Comparison of ENCODE assay signal across 14 mouse cellular contexts in the genomic region with DNA sequence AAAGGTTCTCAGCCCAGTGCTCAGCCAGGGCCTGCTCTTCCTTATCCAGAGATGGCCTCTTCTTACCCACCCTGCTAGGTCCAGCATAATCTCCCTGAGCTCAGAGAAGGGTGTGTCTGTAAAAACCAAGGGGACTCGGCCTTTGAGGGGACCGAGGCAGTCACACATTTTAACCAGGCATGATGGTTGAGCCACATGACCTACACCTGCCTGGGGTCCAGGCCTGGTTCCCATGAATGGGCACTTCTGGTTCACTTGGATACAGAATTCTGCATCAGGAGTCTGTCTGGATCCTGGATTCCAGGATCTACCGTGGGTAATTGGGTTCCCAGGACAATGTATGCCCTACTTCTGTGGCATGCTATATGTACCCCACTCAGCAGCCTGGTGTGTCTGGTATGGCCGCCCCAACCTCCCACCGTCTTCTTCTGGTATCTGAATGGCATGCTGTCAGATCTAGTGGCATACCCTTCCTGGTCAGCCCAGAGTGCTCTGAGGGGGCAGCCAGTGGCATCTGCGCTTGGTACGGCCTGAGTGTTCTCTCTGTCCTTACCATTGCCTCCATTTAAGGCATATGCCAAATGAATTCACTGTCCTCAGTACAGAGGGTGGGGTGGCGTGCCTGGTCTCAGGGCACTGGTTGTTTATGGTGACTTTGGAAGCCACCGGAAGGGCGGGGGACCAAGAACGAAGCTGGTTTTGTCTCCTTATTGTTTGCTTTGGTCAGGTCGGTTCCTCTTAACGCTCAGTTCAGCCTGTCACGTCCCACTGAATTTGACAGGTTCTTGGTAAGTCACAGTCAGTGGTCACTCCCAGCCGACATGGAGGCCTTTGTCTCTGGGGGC. TPM values are rescaled to one million over a fixed set of nuclear protein-coding genes. Genes with fewer than 3 reads are reported as not detected.
DNase-seq lines count a peak whose midpoint lies in the region; ATAC-seq and TF ChIP-seq lines count a peak whose summit lies in the region.
"Had no signal": no experiment of that assay in that cellular context is flagged by ENCODE, and none has a peak within 500 bp of the region (broad histone marks: within the 10 kb centered on the region; RNA-seq: fewer than 3 reads in every experiment).

No protein-coding gene starts in this region.

- ATAC-seq in heart, embryonic 14.5 days (ENCODE audit: insufficient number of reproducible peaks, insufficient read depth, low FRiP score, low read depth): no peak
- ATAC-seq in hindbrain, embryonic 16.5 days: no peak

- TF ChIP-seq POLR2A in bone marrow, adult 2 months (IDR thresholded peaks at IDR 0.05; ENCODE audit: borderline replicate concordance, control insufficient read depth, low read depth, low read length): no peak

- H3K27ac ChIP-seq in heart, embryonic 14.5 days (replicated peaks in 1 of 2; ENCODE audit: control insufficient read depth in 1 of 2, insufficient read depth in 1 of 2, low read depth in 2 of 2, low read length in 2 of 2): peak overlapping the region; percentile 2 to 97; a peak in 2 of 4 replicates
- peak overlapping the region; percentile 86 for H3K27ac ChIP-seq in bone marrow, adult 2 months (ENCODE audit: control insufficient read depth, insufficient read depth, low read depth, low read length, poor library complexity)
- H3K27ac ChIP-seq in macrophage: peak overlapping the region; percentile 10; the same call in 1 of the 2 replicates
- no peak overlapping the region for H3K27ac ChIP-seq in hindbrain, embryonic 16.5 days (ENCODE audit: low read depth, low read length)
- H3K27ac ChIP-seq: forebrain, embryonic 13.5 days had no signal

- no peaks in the 10 kb centered on the region for H3K27me3 ChIP-seq in heart, embryonic 14.5 days (ENCODE audit: control insufficient read depth, insufficient read depth, low read length)
- no peaks in the 10 kb centered on the region for H3K27me3 ChIP-seq in hindbrain, embryonic 16.5 days (replicated peaks; ENCODE audit: control insufficient read depth, insufficient read depth, low read length)
- H3K27me3 ChIP-seq: forebrain, embryonic 13.5 days had no signal

- 73% methylated on average over 15 of the region's 15 CpGs for WGBS in heart, embryonic 14.5 days
- WGBS in bone marrow, adult 2 months: 63% methylated on average over 15 of the region's 15 CpGs
- 83% methylated on average over 15 of the region's 15 CpGs for WGBS in macrophage (ENCODE audit: missing documents)
- 71% methylated on average over 15 of the region's 15 CpGs for WGBS in hindbrain, embryonic 16.5 days

- no peaks in the 10 kb centered on the region for H3K9me3 ChIP-seq in heart, embryonic 14.5 days (ENCODE audit: control insufficient read depth, low read length)
- no peaks in the 10 kb centered on the region for H3K9me3 ChIP-seq in hindbrain, embryonic 16.5 days (ENCODE audit: control insufficient read depth, low read length)
- H3K9me3 ChIP-seq: forebrain, embryonic 13.5 days had no signal

- no peak for DNase-seq in heart, postnatal 36 days
- peak; percentile 47 to 74 for DNase-seq in kidney, postnatal 25 days
- DNase-seq in adrenal gland, adult 2 months: no peak
- DNase-seq in thymus, adult 18-20 months: no peak
- DNase-seq: adrenal gland, postnatal 25 days; cerebellum, adult 11-12 months had no signal

- no peak for TF ChIP-seq CTCF in bone marrow, adult 2 months (IDR thresholded peaks at IDR 0.05; ENCODE audit: control insufficient read depth, insufficient read depth, low read length)

- no peaks in the 10 kb centered on the region for H3K36me3 ChIP-seq in heart, embryonic 14.5 days (ENCODE audit: control insufficient read depth, insufficient read depth, low read length)
- H3K36me3 ChIP-seq in macrophage (ENCODE audit: inconsistent target): no peaks in the 10 kb centered on the region
- no peaks in the 10 kb centered on the region for H3K36me3 ChIP-seq in hindbrain, embryonic 16.5 days (ENCODE audit: control insufficient read depth, insufficient read depth, low read length)

- intact Hi-C loops in heart, postnatal 36 days (cut with DNase I): no loop called here

- H3K9ac ChIP-seq in heart, embryonic 14.5 days (ENCODE audit: low read length): no peak overlapping the region; the same call in 1 of the 2 replicates
- H3K9ac ChIP-seq in hindbrain, embryonic 16.5 days (ENCODE audit: low read depth, low read length): no peak overlapping the region
- H3K9ac ChIP-seq: forebrain, embryonic 13.5 days had no signal

- H3K4me2 ChIP-seq in heart, embryonic 14.5 days (ENCODE audit: low read length): no peak overlapping the region
- no peak overlapping the region for H3K4me2 ChIP-seq in hindbrain, embryonic 16.5 days (ENCODE audit: low read length)
- H3K4me2 ChIP-seq: forebrain, embryonic 13.5 days had no signal

- H3K4me1 ChIP-seq in heart, embryonic 14.5 days (ENCODE audit: control insufficient read depth in 2 of 2, insufficient read depth in 2 of 2, low read length in 2 of 2): peaks cover 74 to 80% of the 10 kb centered on the region in 2 experiments
- H3K4me1 ChIP-seq in bone marrow, adult 2 months (ENCODE audit: control insufficient read depth, insufficient read depth, low read length): peaks cover 12% of the 10 kb centered on the region
- no peaks in the 10 kb centered on the region for H3K4me1 ChIP-seq in hindbrain, embryonic 16.5 days (ENCODE audit: control insufficient read depth, insufficient read depth, low read depth, low read length)

- no peaks in the 10 kb centered on the region for H3K79me2 ChIP-seq in macrophage (ENCODE audit: inconsistent target)

- H3K4me3 ChIP-seq in heart, embryonic 14.5 days (ENCODE audit: control insufficient read depth in 1 of 2, insufficient read depth in 1 of 2, low read depth in 1 of 2, low read length in 2 of 2): no peak overlapping the region
- H3K4me3 ChIP-seq in bone marrow, adult 2 months (replicated peaks; ENCODE audit: control insufficient read depth, low read depth, low read length): no peak overlapping the region
- no peak overlapping the region for H3K4me3 ChIP-seq in macrophage (ENCODE audit: inconsistent target)
- H3K4me3 ChIP-seq in hindbrain, embryonic 16.5 days (ENCODE audit: low read length): no peak overlapping the region
- H3K4me3 ChIP-seq: forebrain, embryonic 13.5 days had no signal

RNA-seq across cellular contexts. Expression of a gene that starts 1.4 kb away (rescaled TPM):
- 6.9 and 8.0 TPM in 2 replicates for polyA plus RNA-seq in heart, embryonic 14.5 days (2014; fragmentation: Nextera tagmentation; extraction: Ambion mirVana)
- 1 to 10 TPM; 2.0 to 2.1 TPM for total RNA-seq in heart, postnatal 36 days (2021)
- polyA plus RNA-seq in bone marrow, adult 2 months (2011; ENCODE audit: insufficient read depth, insufficient read length, low replicate concordance, missing spikeins): 1.3 and 3.5 TPM in 2 replicates
- under 1 TPM in 9 of 26 experiments, not detected in 17; 0.13 to 0.46 (median 0.29) TPM for total RNA-seq in macrophage (2018; cell fraction: chromatin; rRNA removed)
- under 1 TPM; 0.03 to 0.68 (median 0.29) TPM for total RNA-seq in macrophage (2018; cell fraction: cytosol; rRNA removed)
- total RNA-seq in macrophage (2018; cell fraction: nucleus; rRNA removed): under 1 TPM in 15 of 26 experiments, not detected in 11; 0.10 to 0.79 (median 0.27) TPM
- polyA plus RNA-seq in macrophage (2018): 0.51 to 0.83 TPM (median 0.56 TPM) in 3 replicates
- total RNA-seq in adrenal gland, adult 2 months (2021): 1 to 10 TPM; 3.6 TPM
- 1.9 and 2.3 TPM in 2 replicates for polyA plus RNA-seq in adrenal gland, adult 2 months (2012; rRNA removed)
- polyA plus RNA-seq in hindbrain, embryonic 16.5 days (2015; fragmentation: Nextera tagmentation; extraction: Ambion mirVana): 0.25 and 0.38 TPM in 2 replicates
- total RNA-seq: CH12.LX had no signal
- polyA plus RNA-seq: embryonic facial prominence, embryonic 11.5 days had no signal

RNA-seq across cellular contexts. Expression of a gene that starts 39.5 kb away (rescaled TPM):
- polyA plus RNA-seq in heart, embryonic 14.5 days (2014; fragmentation: Nextera tagmentation; extraction: Ambion mirVana): 10.0 and 13.7 TPM in 2 replicates
- 1 to 10 TPM; 2.1 to 2.9 TPM for total RNA-seq in heart, postnatal 36 days (2021)
- polyA plus RNA-seq in bone marrow, adult 2 months (2011; ENCODE audit: insufficient read depth, insufficient read length, low replicate concordance, missing spikeins): 1.3 and 4.3 TPM in 2 replicates
- total RNA-seq in macrophage (2018; cell fraction: chromatin; rRNA removed): under 1 TPM in 1 of 26 experiments, not detected in 25; 0.44 TPM
- not detected for total RNA-seq in macrophage (2018; cell fraction: cytosol; rRNA removed)
- under 1 TPM in 1 of 26 experiments, not detected in 25; 0.27 TPM for total RNA-seq in macrophage (2018; cell fraction: nucleus; rRNA removed)
- not detected in 3 replicates for polyA plus RNA-seq in macrophage (2018)
- total RNA-seq in adrenal gland, adult 2 months (2021): 1 to 10 TPM; 2.1 to 3.2 TPM
- 0.76 and 1.2 TPM in 2 replicates for polyA plus RNA-seq in adrenal gland, adult 2 months (2012; rRNA removed)
- polyA plus RNA-seq in hindbrain, embryonic 16.5 days (2015; fragmentation: Nextera tagmentation; extraction: Ambion mirVana): 1.1 and 1.3 TPM in 2 replicates
- total RNA-seq: left cerebral cortex, adult 18-20 months had no signal

Comparison
In these comparisons a context has a peak if more than half of its experiments do, and no peak if none do; other contexts are left out.
1. DNase-seq: peak in kidney, postnatal 25 days (2 of 2); none in heart, postnatal 36 days (0 of 2), adrenal gland, adult 2 months (single experiment) and thymus, adult 18-20 months (0 of 2).